Mouse (Mus musculus) forebrain, embryonic 10.5 days (tissue): ENCODE data around the gene Zzef1. TPM values are rescaled to one million over a fixed set of nuclear protein-coding genes. Genes with fewer than 3 reads are reported as not detected.

ENCODE experiments used
- DNase-seq: peaks from one replicate; pipeline ENCODE4 v3.0.0-alpha.2; 2017; ENCODE audit warnings: low spot score; ENCODE audit errors: extremely low spot score
- H3K27ac ChIP-seq: fragments of 300-500 bp; sonication (generic); 2 replicates; pipeline ENCODE4 v1.5.1; 2016; ENCODE audit warnings: mild to moderate bottlenecking
- H3K27me3 ChIP-seq: fragments of 300-500 bp; sonication (generic); 2 replicates; pipeline ENCODE4 v1.6.1; 2016; ENCODE audit warnings: mild to moderate bottlenecking; ENCODE audit not compliant: poor library complexity, severe bottlenecking
- H3K36me3 ChIP-seq: fragments of 300-500 bp; sonication (generic); replicated peaks from 2 replicates; pipeline ENCODE4 v1.6.1; 2016; ENCODE audit warnings: mild to moderate bottlenecking, moderate library complexity
- H3K4me1 ChIP-seq: fragments of 300-500 bp; sonication (generic); 2 replicates; pipeline ENCODE4 v1.6.1; 2016
- H3K4me3 ChIP-seq: fragments of 300-500 bp; sonication (generic); 2 replicates; pipeline ENCODE4 v1.5.1; 2016; ENCODE audit warnings: mild to moderate bottlenecking, moderate library complexity
- H3K9me3 ChIP-seq: fragments of 300-500 bp; sonication (generic); 2 replicates; pipeline ENCODE4 v1.6.1; 2016; ENCODE audit warnings: mild to moderate bottlenecking, moderate library complexity
- WGBS: fragments of 180-500 bp; shearing (Covaris S2); methylation state at CpG from one replicate; pipeline ENCODE4 v1.1.7; 2016; 5-methylcytosine and 5-hydroxymethylcytosine counted together
- polyA plus RNA-seq: library from polyadenylated mRNA; unstranded; fragments of >200 nt; fragmentation: Nextera tagmentation; extraction: Ambion mirVana; gene quantifications from 2 replicates; pipeline ENCODE4 v1.2.1, GENCODE M21; 2016

Gene Zzef1
- polyA plus RNA-seq, 1 experiment from 2014 or later = 7.5 TPM

DNA sequence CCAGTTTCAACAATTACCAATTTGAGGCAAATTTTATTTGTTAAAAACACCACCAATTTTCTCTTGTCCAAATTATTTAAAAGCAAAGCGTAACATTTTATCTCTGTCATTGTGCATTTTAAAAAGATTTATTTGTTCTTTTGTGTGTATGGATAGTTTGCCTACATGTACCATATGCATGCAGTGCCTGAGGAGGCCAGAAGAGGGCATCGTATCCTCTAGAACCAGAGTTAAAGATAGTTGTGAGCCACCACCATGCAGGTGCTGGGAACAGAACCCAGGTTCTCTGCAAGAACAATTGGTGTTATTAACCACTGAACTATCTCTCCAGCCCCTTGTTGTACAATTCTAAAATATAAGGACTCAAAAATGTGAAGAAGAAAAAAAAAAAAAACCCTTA, 18.2 kb downstream of the Zzef1 start:
- Histone ChIP-seq H3K9me3 (no peaks in the 10 kb centered on the region), H3K36me3 (no peaks in the 10 kb centered on the region), H3K27ac (no peak overlapping the region), H3K4me3 (no peak overlapping the region), H3K27me3 (no peaks in the 10 kb centered on the region), H3K4me1 (no peaks in the 10 kb centered on the region)
- no peak for DNase-seq
- WGBS = 77% methylated on average over 2 of the region's 2 CpGs

DNA sequence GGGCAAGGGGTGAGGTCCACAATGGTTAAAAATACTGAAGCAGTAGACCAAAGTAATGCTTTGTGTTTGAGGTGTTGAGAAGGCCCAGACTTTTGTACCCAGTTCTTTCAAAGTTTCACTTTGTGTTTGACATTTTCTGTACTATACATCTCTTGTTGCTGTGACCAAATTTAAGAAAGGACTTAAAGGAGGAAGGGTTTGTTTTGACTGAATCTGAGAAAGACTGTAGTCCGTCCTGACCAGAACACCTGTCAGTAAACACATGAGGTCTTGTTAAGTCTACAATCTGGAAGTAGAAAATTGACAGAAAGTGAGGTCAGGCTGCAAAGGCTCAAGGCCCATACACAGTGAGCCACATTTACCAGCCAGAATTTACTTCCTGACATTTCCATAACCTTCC, 20.8 kb downstream of the Zzef1 start:
- Histone ChIP-seq H3K36me3 (peaks cover 8% of the 10 kb centered on the region), H3K27me3 (no peaks in the 10 kb centered on the region), H3K4me3 (no peak overlapping the region), H3K4me1 (no peaks in the 10 kb centered on the region), H3K9me3 (no peaks in the 10 kb centered on the region), H3K27ac (no peak overlapping the region)
- DNase-seq = no peak
- WGBS = 86% methylated on average over 1 of the region's 1 CpGs

DNA sequence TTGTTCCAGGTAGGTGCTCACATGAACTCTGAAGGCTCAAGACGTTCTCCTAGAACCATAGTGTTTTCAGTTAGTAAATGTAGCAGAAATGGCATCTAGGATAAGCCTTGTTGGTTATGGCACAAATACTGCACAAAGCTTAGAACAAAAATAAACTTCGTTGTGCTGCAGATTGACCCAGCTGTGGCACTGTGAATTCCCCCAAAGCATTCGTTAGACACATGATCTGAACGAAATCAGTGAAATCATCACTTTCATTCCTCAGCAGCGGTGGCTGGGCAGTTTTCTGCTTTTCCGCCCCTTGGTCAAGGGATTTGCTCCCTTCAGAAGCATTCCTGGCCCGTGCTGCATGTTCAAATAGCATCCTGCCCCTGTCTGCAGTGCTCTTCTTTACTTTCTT, 22.0 kb downstream of the Zzef1 start:
- WGBS = 90% methylated on average over 7 of the region's 7 CpGs
- no peak for DNase-seq
- H3K9me3 ChIP-seq = no peaks in the 10 kb centered on the region
- no peak overlapping the region for H3K4me3 ChIP-seq
- H3K27ac ChIP-seq = no peak overlapping the region
- peaks cover 9% of the 10 kb centered on the region for H3K36me3 ChIP-seq
- no peaks in the 10 kb centered on the region for H3K27me3 ChIP-seq
- H3K4me1 ChIP-seq = no peaks in the 10 kb centered on the region

DNA sequence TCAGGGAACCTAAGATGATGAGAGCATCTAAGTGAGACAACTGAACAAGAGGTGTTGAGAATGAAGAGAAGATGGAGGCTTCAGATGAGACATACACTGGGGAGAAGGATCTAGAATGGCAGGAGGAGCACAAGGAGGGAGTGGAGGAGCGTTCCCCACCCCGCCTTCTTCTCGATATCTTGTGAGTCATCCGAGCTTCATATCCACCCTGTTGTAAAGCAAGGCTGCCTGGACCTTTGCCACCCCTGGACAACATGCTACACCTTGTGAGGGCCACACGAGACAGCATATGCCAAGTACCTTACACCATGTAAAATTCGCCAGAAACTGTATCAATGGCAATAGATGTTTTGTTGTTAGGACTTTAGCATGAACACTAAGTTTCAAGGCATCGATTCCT, 25.0 kb downstream of the Zzef1 start:
- Histone ChIP-seq H3K36me3 (peaks cover 27% of the 10 kb centered on the region), H3K27ac (no peak overlapping the region)
- DNase-seq = no peak

DNA sequence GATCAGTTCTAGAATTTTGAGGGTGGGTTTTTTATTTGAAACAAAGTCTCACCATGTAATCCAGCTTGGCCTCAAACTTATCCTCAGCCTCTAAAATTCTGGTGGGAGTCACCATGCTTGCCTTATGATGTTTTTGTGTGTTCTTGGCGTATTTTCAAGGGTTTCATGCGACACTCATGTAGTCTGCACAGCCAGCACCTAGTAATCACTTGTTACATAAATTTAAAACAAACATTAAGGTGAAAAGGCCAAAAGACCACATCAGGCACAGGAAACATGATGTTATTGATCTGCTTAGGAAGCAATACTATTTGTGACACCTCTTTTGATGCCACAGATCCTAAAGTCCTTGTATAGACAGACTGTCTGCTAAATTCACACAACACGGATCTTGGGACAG, 33.8 kb downstream of the Zzef1 start:
- peaks cover 40% of the 10 kb centered on the region for H3K36me3 ChIP-seq
- WGBS = 92% methylated on average over 3 of the region's 3 CpGs

More for the DNA sequence above, 25.0 kb downstream of the Zzef1 start:
- no peaks in the 10 kb centered on the region for H3K4me1 ChIP-seq
- WGBS = 90% methylated on average over 7 of the region's 7 CpGs
- H3K9me3 ChIP-seq = no peaks in the 10 kb centered on the region
- H3K27me3 ChIP-seq = no peaks in the 10 kb centered on the region
- no peak overlapping the region for H3K4me3 ChIP-seq

DNA sequence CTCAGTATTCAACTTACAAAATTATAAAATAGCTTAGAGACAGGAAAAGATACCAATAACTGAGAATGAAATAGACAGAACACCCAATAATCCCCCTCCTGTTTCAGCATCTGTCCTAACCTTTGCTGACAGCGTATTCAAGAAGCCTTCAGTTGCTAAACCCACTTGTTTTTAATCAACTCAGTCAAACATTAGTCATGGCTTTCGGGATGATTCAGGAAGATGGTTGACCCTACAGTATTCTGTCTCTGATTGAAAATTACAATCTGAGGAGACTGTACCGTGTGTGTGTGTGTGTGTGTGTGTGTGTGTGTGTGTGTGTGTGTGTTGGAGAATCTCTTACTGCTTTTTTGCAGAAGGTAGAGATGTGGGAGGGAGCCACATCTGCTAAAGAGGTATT, 46.7 kb downstream of the Zzef1 start:
- DNase-seq = no peak
- H3K4me1 ChIP-seq = no peaks in the 10 kb centered on the region
- H3K27ac ChIP-seq = no peak overlapping the region
- H3K9me3 ChIP-seq = no peaks in the 10 kb centered on the region
- H3K27me3 ChIP-seq = no peaks in the 10 kb centered on the region
- 82% methylated on average over 3 of the region's 3 CpGs for WGBS
- peaks cover 11% of the 10 kb centered on the region; the same call in 1 of the 2 replicates for H3K36me3 ChIP-seq
- H3K4me3 ChIP-seq = no peak overlapping the region

More for the DNA sequence above, 33.8 kb downstream of the Zzef1 start:
- Histone ChIP-seq H3K27ac (no peak overlapping the region), H3K9me3 (no peaks in the 10 kb centered on the region), H3K27me3 (no peaks in the 10 kb centered on the region), H3K4me3 (no peak overlapping the region), H3K4me1 (no peaks in the 10 kb centered on the region)
- DNase-seq = no peak

DNA sequence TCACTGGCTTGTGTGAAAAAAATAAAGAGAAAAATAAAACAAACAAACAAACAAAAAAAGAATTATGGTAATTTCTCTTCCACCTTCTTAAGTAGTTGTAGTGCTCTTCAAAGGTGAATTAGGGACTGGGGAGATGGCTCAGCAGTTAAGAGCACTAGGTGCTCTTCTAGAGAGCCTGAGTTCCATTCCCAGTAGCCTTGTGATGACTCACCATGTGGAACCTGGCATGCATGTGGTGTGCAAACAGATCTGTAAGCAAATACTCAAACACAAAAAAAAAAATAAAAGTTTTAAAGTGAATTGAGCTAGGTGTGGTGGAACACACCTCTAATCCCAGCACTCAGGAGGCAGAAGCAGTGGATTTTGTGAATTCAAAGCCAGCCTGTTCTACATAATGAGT, 47.5 kb downstream of the Zzef1 start:
- Histone ChIP-seq H3K9me3 (no peaks in the 10 kb centered on the region), H3K36me3 (peaks cover 18% of the 10 kb centered on the region), H3K27ac (no peak overlapping the region), H3K4me3 (no peak overlapping the region), H3K4me1 (no peaks in the 10 kb centered on the region), H3K27me3 (no peaks in the 10 kb centered on the region)
- no peak for DNase-seq

DNA sequence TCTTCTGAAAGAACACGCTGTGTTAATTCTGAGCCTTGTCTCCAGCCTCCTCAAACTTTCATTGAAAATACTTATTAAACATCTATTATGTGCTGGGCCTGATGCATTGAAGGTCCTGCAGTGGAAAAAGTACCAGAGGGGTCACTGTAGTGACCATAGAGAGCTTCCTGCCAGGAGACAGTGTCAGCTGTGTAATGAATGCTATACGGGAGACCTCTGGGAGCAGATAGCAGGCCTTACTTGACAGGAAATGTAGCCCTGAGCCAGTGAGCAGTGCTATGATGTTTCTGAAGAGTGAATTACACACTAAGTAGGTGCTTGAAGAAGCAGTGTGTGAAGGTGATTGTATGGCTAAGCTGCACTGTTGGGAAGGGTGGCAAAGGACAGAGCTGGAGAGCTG, 49.5 kb downstream of the Zzef1 start:
- no peak for DNase-seq
- 93% methylated on average over 2 of the region's 2 CpGs for WGBS
- Histone ChIP-seq H3K27ac (no peak overlapping the region), H3K27me3 (no peaks in the 10 kb centered on the region), H3K4me3 (no peak overlapping the region), H3K4me1 (no peaks in the 10 kb centered on the region), H3K36me3 (peaks cover 30% of the 10 kb centered on the region), H3K9me3 (no peaks in the 10 kb centered on the region)

DNA sequence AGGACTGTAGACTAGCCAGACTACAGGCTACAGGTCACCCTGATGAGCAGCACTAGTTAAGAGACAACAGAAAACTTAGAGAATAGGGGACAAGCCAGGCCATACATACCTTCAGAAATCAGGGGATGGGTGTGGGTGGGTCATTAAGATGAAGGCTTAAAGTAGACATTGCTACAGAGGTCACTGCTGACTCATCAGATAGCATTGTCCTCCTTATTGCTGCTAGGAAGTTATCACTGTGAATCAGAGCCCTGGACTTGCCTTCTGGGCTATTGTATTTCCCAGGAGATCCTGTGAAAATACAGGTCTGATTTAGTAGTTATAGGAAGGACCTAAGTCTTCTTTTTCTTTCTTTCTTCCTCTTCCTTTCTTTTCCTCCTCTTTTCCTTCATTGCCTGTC, 50.7 kb downstream of the Zzef1 start:
- H3K4me3 ChIP-seq = no peak overlapping the region
- H3K4me1 ChIP-seq = no peaks in the 10 kb centered on the region
- H3K27ac ChIP-seq = no peak overlapping the region
- H3K9me3 ChIP-seq = no peaks in the 10 kb centered on the region
- no peak for DNase-seq
- H3K36me3 ChIP-seq = peaks cover 38% of the 10 kb centered on the region
- H3K27me3 ChIP-seq = no peaks in the 10 kb centered on the region

DNA sequence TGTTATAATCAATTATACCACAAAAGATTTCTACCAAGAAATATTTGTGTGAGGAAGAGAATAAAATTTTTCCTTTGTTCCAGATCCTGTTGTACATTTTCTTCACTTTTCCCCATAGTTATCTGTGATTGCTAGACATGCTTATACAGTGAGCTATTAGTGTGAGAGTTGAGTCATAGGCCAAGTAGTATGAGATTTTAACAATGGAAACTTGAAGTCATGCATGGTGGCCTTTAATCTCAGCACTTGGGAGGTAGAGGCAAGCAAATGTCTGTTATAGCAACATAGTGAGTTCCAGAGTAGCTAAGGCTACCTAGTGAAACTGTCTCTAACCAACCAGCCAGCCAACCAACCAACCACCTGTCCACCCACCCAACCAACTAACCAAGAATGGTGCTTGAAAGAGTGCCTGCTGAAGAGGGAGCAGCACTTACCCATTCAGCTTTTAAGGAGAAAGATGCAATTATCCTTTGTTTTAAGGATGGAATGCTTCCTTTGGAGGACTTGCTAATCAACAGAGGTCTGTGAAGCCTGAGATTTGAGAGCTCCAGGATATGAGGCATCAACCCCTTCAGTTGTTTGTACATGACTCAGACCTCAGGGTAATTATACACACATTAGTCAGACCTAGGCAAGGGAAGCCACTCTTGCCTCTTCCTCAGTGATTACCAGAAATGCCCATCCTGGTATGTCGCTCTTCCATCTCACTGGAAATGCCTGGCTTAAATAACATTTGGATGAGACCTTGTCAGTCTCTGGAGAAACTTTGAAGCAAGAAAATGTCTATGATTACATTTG, 52.0 kb downstream of the Zzef1 start:
- no peak overlapping the region for H3K27ac ChIP-seq
- no peak for DNase-seq
- no peak overlapping the region for H3K4me3 ChIP-seq
- WGBS = 93% methylated on average over 1 of the region's 1 CpGs
- H3K27me3 ChIP-seq = no peaks in the 10 kb centered on the region
- no peaks in the 10 kb centered on the region for H3K4me1 ChIP-seq
- no peaks in the 10 kb centered on the region for H3K9me3 ChIP-seq
- peaks cover 43% of the 10 kb centered on the region for H3K36me3 ChIP-seq

DNA sequence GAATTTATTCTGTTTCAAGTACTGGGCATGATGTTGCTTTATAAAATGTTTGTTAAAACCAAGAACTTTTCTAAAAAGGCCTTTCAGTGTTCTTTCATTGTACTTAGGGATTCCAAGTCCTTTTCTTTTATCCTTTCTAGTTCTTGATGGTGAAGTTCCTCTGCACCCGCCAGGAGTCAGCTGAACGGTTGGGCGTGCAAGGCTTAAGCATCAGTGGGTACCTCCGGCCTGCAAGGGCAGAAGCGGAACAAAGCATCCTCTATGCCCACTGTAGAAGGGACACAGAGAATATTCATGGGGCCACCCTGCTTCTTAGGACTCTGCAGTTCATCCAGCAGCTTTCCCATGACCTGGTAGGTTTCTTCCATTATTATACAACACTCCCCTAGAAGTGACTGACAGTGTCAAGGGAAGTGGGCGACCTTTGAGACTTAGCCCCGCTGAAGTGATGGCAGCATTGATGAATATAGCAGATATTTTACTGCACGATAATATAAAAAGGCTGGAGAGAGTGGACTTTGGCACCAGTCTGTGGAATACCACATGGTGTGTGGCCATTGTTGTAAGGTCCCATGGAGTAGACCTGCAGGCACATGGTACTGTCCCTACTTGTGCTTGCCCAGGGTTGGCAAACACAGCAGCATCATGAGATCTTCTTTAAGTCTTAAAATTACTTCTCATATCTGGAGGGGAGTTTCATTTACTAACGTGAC, 54.5 kb downstream of the Zzef1 start:
- no peak for DNase-seq
- Histone ChIP-seq H3K36me3 (peaks cover 58% of the 10 kb centered on the region), H3K9me3 (no peaks in the 10 kb centered on the region), H3K4me3 (no peak overlapping the region), H3K27ac (no peak overlapping the region), H3K4me1 (no peaks in the 10 kb centered on the region), H3K27me3 (no peaks in the 10 kb centered on the region)
- 92% methylated on average over 9 of the region's 9 CpGs for WGBS

DNA sequence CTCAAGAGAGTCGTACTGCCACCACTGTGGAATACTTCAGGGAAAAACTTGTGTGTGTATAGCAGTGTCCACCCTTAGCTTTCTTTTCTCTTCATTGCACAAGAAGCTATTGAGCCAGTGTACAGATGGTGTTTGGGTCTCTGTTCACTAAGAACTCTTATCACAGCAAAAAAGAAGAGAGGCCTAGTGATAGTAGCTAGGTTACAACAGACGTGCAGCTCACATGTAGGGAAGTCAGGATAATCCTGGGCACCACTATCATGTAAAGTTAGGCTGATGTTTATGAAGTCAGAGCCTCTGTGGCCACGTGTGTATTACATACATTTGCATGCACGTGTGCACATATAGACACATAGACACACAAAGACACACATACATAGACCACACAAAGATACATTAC, 55.2 kb downstream of the Zzef1 start:
- Histone ChIP-seq H3K4me1 (no peaks in the 10 kb centered on the region), H3K27ac (no peak overlapping the region), H3K27me3 (no peaks in the 10 kb centered on the region), H3K36me3 (peaks cover 62% of the 10 kb centered on the region), H3K9me3 (no peaks in the 10 kb centered on the region), H3K4me3 (no peak overlapping the region)
- WGBS = 93% methylated on average over 4 of the region's 4 CpGs
- no peak for DNase-seq

DNA sequence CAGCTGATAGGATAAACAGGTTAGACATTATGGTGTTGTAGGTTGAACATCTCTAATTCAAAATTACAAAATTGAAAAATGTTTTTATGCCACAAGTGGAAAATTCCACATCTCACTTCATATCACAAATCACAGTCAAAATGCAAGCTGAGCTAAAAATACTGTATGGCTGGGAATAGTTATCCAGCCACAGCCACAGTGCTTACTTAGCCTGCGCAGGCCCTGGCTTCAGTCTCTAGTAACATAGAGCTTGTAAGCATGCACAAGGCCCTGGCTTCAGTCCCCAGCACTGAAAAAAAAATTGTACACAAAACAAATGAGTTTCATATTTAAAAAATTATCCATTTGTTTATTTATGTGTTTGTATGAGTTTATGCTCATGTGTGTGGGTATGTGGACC, 56.1 kb downstream of the Zzef1 start:
- no peak overlapping the region for H3K4me3 ChIP-seq
- H3K27ac ChIP-seq = no peak overlapping the region
- no peaks in the 10 kb centered on the region for H3K9me3 ChIP-seq
- DNase-seq = no peak
- H3K36me3 ChIP-seq = peaks cover 67% of the 10 kb centered on the region
- no peaks in the 10 kb centered on the region for H3K27me3 ChIP-seq
- H3K4me1 ChIP-seq = no peaks in the 10 kb centered on the region
- WGBS = 98% methylated on average over 1 of the region's 1 CpGs
